Mouse (Mus musculus): ENCODE results near the gene BC107364. TPM values are rescaled to one million over a fixed set of nuclear protein-coding genes. Genes with fewer than 3 reads are reported as not detected.
"Not testable (repeated sequence)": the region's sequence is repeated elsewhere in the genome, so short reads cannot be mapped to it uniquely, and the experiment has no call there.

Gene BC107364
- polyA plus RNA-seq, 1 experiment from 2014 or later: not detected

- 4% methylated on average over 26 of the region's 26 CpGs for WGBS
Measured at GRCm38 (mm10) chr3:96487596-96488289, 35.6 kb upstream of the BC107364 start.

DNA sequence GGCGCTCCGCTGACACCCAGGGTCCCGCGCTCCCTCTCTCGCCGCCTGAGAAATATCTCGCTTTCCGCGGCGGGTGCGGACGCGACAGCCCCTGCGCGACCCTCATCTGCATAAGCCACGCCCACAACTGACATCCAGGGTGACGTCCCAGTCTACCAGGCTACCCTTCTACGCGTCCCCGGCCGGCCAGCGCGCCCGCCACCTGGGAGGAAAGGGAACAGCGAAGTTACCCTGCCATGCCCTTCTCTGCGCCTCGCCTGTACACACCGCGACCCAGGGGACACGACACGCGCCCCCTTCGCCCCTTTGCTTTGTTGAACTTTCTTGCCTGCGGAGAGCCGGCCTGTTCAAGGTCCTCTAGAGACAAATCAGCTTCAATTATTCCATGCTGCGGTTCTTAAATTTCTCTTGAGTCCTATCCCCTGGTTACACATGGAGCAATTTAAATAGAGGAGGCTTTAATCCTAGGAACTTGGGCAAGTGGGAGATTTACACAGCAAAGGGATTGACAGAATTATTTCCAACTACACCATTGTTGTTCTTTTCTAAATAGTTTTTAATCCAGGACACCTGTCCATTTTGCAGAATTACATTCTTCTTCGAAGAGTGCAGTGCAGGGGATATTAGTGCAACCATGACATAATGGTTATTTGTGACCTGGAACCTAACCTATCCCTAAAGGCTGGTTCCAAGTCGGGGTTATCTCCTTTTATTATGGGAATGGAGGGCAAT lies 34.9 kb upstream of the BC107364 start:
- H3K27me3 ChIP-seq (ENCODE audit: control insufficient read depth, insufficient read depth, low read length): peaks cover 10% of the 10 kb centered on the region; the same call in 1 of the 2 replicates
- not testable (repeated sequence) for H3K4me1 ChIP-seq (ENCODE audit: control insufficient read depth, insufficient read depth, low read length); H3K27ac ChIP-seq (replicated peaks; ENCODE audit: low read depth, low read length); H3K36me3 ChIP-seq (ENCODE audit: control insufficient read depth, insufficient read depth, low read length); H3K9me3 ChIP-seq (ENCODE audit: control insufficient read depth, low read length); H3K9ac ChIP-seq (replicated peaks; ENCODE audit: low read length)
- peak overlapping the region; percentile 60 for H3K4me2 ChIP-seq (ENCODE audit: low read length)
- peak overlapping the region; percentile 34; the same call in 1 of the 2 replicates for H3K4me3 ChIP-seq (replicated peaks; ENCODE audit: low read depth, low read length)
- 11% methylated on average over 5 of the region's 38 CpGs for WGBS
- peak; percentile 37 for DNase-seq
- peak; percentile 83 for ATAC-seq (ENCODE audit: low FRiP score, low TSS enrichment)

More at GRCm38 (mm10) chr3:96487596-96488289, 35.6 kb upstream of the BC107364 start:
- Histone ChIP-seq H3K27ac (replicated peaks; ENCODE audit: low read depth, low read length) (peak overlapping the region; percentile 86), H3K4me1 (ENCODE audit: control insufficient read depth, insufficient read depth, low read length) (0 out of 2 replicates have a peak, but pooled peaks cover 3% of the 10 kb centered on the region), H3K4me2 (ENCODE audit: low read length) (peak overlapping the region; percentile 60), H3K4me3 (replicated peaks; ENCODE audit: low read depth, low read length) (peak overlapping the region; percentile 34), H3K27me3 (ENCODE audit: control insufficient read depth, insufficient read depth, low read length) (peaks cover 10% of the 10 kb centered on the region; the same call in 1 of the 2 replicates), H3K9me3 (ENCODE audit: control insufficient read depth, low read length) (no peaks in the 10 kb centered on the region), H3K36me3 (ENCODE audit: control insufficient read depth, insufficient read depth, low read length) (no peaks in the 10 kb centered on the region), H3K9ac (replicated peaks; ENCODE audit: low read length) (peak overlapping the region; percentile 28; the same call in 1 of the 2 replicates)
- ATAC-seq (ENCODE audit: low FRiP score, low TSS enrichment) (no peak), DNase-seq (peak; percentile 62)

GRCm38 (mm10) chr3:96486064-96486827 lies 34.1 kb upstream of the BC107364 start:
- H3K9me3 ChIP-seq (ENCODE audit: control insufficient read depth, low read length); H3K9ac ChIP-seq (replicated peaks; ENCODE audit: low read length); H3K4me3 ChIP-seq (replicated peaks; ENCODE audit: low read depth, low read length); H3K36me3 ChIP-seq (ENCODE audit: control insufficient read depth, insufficient read depth, low read length); DNase-seq; H3K4me1 ChIP-seq (ENCODE audit: control insufficient read depth, insufficient read depth, low read length); H3K4me2 ChIP-seq (ENCODE audit: low read length); H3K27ac ChIP-seq (replicated peaks; ENCODE audit: low read depth, low read length): not testable (repeated sequence)
- ATAC-seq (ENCODE audit: low FRiP score, low TSS enrichment): peak; percentile 61
- WGBS: 1% methylated on average over 4 of the region's 34 CpGs
- peaks cover 10% of the 10 kb centered on the region for H3K27me3 ChIP-seq (ENCODE audit: control insufficient read depth, insufficient read depth, low read length)

DNA sequence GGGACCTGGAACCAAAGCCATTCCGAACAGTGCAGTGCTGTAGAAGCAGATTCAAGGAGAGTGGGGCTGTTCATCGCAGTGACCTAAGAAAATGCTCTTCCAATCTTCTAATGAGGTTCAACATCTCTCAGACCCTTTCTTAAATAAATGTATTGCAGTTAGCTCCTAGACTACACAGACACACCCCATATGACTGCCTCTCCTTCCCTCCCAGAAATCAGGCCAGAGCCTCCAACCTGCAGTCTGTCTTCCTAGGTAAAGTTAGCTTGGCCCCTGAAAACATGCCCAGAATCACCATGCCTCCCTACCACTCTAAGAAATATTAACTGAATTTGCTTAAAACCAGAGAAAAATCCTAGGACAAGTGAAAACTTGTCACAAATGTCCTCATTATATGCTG lies 33.3 kb upstream of the BC107364 start:
- 73% methylated on average over 2 of the region's 2 CpGs for WGBS

DNA sequence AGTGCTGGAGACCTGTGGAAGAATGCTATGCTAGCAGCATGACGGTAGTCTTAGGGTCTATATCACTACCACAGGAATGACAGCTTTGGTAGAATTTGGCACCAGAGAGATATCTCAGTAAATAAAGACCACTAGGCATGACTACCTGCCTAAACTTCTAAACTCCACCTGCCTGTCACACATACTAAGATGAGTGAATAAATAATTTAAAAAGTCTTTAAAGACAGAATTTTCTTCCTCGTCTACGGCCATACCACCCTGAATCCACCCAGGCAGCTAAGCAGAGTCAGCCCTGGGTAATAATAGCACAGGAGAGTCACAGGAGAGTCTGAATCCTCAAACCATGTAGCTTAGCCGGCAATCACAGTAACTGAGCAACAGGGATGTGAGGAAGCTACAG lies 32.8 kb upstream of the BC107364 start:
- no peaks in the 10 kb centered on the region for H3K9me3 ChIP-seq (ENCODE audit: control insufficient read depth, low read length)
- WGBS: 75% methylated on average over 4 of the region's 4 CpGs

More for the DNA sequence above, 33.3 kb upstream of the BC107364 start:
- Histone ChIP-seq H3K4me3 (replicated peaks; ENCODE audit: low read depth, low read length) (no peak overlapping the region), H3K36me3 (ENCODE audit: control insufficient read depth, insufficient read depth, low read length) (no peaks in the 10 kb centered on the region), H3K4me1 (ENCODE audit: control insufficient read depth, insufficient read depth, low read length) (0 out of 2 replicates have a peak, but pooled peaks cover 3% of the 10 kb centered on the region), H3K9ac (replicated peaks; ENCODE audit: low read length) (no peak overlapping the region), H3K27me3 (ENCODE audit: control insufficient read depth, insufficient read depth, low read length) (peaks cover 10% of the 10 kb centered on the region), H3K27ac (replicated peaks; ENCODE audit: low read depth, low read length) (no peak overlapping the region), H3K4me2 (ENCODE audit: low read length) (no peak overlapping the region), H3K9me3 (ENCODE audit: control insufficient read depth, low read length) (no peaks in the 10 kb centered on the region)
- no peak for DNase-seq
- no peak for ATAC-seq (ENCODE audit: low FRiP score, low TSS enrichment)

GRCm38 (mm10) chr3:96483946-96484345 lies 31.8 kb upstream of the BC107364 start:
- Histone ChIP-seq H3K27me3 (ENCODE audit: control insufficient read depth, insufficient read depth, low read length) (peaks cover 10% of the 10 kb centered on the region), H3K4me2 (ENCODE audit: low read length) (no peak overlapping the region), H3K9me3 (ENCODE audit: control insufficient read depth, low read length) (no peaks in the 10 kb centered on the region), H3K4me1 (ENCODE audit: control insufficient read depth, insufficient read depth, low read length) (0 out of 2 replicates have a peak, but pooled peaks cover 3% of the 10 kb centered on the region), H3K36me3 (ENCODE audit: control insufficient read depth, insufficient read depth, low read length) (no peaks in the 10 kb centered on the region), H3K9ac (replicated peaks; ENCODE audit: low read length) (no peak overlapping the region), H3K27ac (replicated peaks; ENCODE audit: low read depth, low read length) (no peak overlapping the region), H3K4me3 (replicated peaks; ENCODE audit: low read depth, low read length) (no peak overlapping the region)
- ATAC-seq (ENCODE audit: low FRiP score, low TSS enrichment) (no peak), DNase-seq (no peak)
- 90% methylated on average over 2 of the region's 2 CpGs for WGBS

More for the DNA sequence above, 32.8 kb upstream of the BC107364 start:
- H3K9ac ChIP-seq (replicated peaks; ENCODE audit: low read length): no peak overlapping the region
- no peak overlapping the region for H3K4me2 ChIP-seq (ENCODE audit: low read length)
- no peak overlapping the region for H3K4me3 ChIP-seq (replicated peaks; ENCODE audit: low read depth, low read length)
- ATAC-seq (ENCODE audit: low FRiP score, low TSS enrichment) (no peak), DNase-seq (no peak)
- H3K4me1 ChIP-seq (ENCODE audit: control insufficient read depth, insufficient read depth, low read length): 0 out of 2 replicates have a peak, but pooled peaks cover 3% of the 10 kb centered on the region
- no peaks in the 10 kb centered on the region for H3K36me3 ChIP-seq (ENCODE audit: control insufficient read depth, insufficient read depth, low read length)
- H3K27ac ChIP-seq (replicated peaks; ENCODE audit: low read depth, low read length): no peak overlapping the region
- H3K27me3 ChIP-seq (ENCODE audit: control insufficient read depth, insufficient read depth, low read length): peaks cover 10% of the 10 kb centered on the region

DNA sequence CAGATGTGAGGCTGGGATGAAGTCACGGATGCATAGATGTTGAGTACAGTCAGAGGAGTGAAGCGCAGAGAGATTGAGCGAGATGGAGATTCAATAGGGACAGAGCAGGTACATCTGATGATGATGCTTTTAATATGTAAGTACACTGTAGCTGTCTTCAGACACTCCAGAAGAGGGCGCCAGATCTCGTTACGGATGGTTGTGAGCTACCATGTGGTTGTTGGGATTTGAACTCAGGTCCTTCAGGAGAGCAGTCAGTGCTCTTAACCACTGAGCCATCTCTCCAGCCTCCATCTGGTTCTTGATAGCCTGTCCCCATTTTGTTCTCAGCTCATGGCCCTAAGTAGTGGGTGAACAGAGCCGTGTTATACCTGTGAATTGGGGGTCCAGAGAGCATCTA lies 30.9 kb upstream of the BC107364 start:
- H3K4me1 ChIP-seq (ENCODE audit: control insufficient read depth, insufficient read depth, low read length); H3K4me2 ChIP-seq (ENCODE audit: low read length); H3K4me3 ChIP-seq (replicated peaks; ENCODE audit: low read depth, low read length); DNase-seq; ATAC-seq (ENCODE audit: low FRiP score, low TSS enrichment); H3K9ac ChIP-seq (replicated peaks; ENCODE audit: low read length); H3K9me3 ChIP-seq (ENCODE audit: control insufficient read depth, low read length); H3K27ac ChIP-seq (replicated peaks; ENCODE audit: low read depth, low read length); H3K36me3 ChIP-seq (ENCODE audit: control insufficient read depth, insufficient read depth, low read length): not testable (repeated sequence)
- peaks cover 14% of the 10 kb centered on the region for H3K27me3 ChIP-seq (ENCODE audit: control insufficient read depth, insufficient read depth, low read length)
- WGBS: 48% methylated on average over 7 of the region's 7 CpGs

DNA sequence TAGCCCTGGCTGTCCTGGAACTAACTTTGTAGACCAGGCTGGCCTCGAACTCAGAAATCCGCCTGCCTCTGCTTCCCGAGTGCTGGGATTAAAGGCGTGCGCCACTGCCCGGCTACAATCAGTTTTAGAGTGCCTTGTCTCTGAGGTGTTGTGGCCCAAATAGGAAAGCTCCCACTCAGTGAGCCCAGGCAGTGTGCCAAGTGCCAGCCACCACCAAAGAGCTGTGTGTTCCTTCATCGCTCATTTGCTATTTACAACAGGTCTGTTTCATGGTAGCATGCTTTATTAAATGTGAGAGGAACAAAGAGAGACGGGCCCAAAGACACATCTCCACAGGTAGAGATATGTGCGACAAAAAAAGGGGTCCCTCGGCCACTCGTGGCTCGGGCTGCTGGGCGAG lies 30.3 kb upstream of the BC107364 start:
- Histone ChIP-seq H3K4me2 (ENCODE audit: low read length) (no peak overlapping the region), H3K9me3 (ENCODE audit: control insufficient read depth, low read length) (no peaks in the 10 kb centered on the region), H3K27me3 (ENCODE audit: control insufficient read depth, insufficient read depth, low read length) (peaks cover 20% of the 10 kb centered on the region), H3K9ac (replicated peaks; ENCODE audit: low read length) (no peak overlapping the region), H3K27ac (replicated peaks; ENCODE audit: low read depth, low read length) (no peak overlapping the region), H3K36me3 (ENCODE audit: control insufficient read depth, insufficient read depth, low read length) (no peaks in the 10 kb centered on the region), H3K4me1 (ENCODE audit: control insufficient read depth, insufficient read depth, low read length) (0 out of 2 replicates have a peak, but pooled peaks cover 3% of the 10 kb centered on the region), H3K4me3 (replicated peaks; ENCODE audit: low read depth, low read length) (no peak overlapping the region)
- no peak for DNase-seq
- WGBS: 88% methylated on average over 13 of the region's 13 CpGs
- no peak for ATAC-seq (ENCODE audit: low FRiP score, low TSS enrichment)
